Mouse (Mus musculus) splenic B cell, adult 2 months (primary cell): Measurements from ENCODE around the gene Lifr.

Experiments used
- DNase-seq: peaks from one replicate; pipeline ENCODE4 v3.0.0-alpha.2; 2011; ENCODE audit warnings: low read depth, low spot score
- H3K27me3 ChIP-seq: 2 replicates; pipeline ENCODE4 v1.6.1; 2012; ENCODE audit warnings: mild to moderate bottlenecking, low read length, moderate library complexity, mixed read lengths; ENCODE audit not compliant: control insufficient read depth, poor library complexity, insufficient read depth, severe bottlenecking
- H3K36me3 ChIP-seq: 2 replicates; pipeline ENCODE4 v1.6.1; 2012; ENCODE audit warnings: mild to moderate bottlenecking, low read length, moderate library complexity, mixed read lengths; ENCODE audit not compliant: control insufficient read depth, poor library complexity, insufficient read depth, severe bottlenecking

The Lifr gene

GRCm38 (mm10) chr15:7090211-7090765 lies at the start of gene Lifr:
Gene Lifr (plus strand): TSS chr15:7090614.
- DNase-seq = no peak

DNA sequence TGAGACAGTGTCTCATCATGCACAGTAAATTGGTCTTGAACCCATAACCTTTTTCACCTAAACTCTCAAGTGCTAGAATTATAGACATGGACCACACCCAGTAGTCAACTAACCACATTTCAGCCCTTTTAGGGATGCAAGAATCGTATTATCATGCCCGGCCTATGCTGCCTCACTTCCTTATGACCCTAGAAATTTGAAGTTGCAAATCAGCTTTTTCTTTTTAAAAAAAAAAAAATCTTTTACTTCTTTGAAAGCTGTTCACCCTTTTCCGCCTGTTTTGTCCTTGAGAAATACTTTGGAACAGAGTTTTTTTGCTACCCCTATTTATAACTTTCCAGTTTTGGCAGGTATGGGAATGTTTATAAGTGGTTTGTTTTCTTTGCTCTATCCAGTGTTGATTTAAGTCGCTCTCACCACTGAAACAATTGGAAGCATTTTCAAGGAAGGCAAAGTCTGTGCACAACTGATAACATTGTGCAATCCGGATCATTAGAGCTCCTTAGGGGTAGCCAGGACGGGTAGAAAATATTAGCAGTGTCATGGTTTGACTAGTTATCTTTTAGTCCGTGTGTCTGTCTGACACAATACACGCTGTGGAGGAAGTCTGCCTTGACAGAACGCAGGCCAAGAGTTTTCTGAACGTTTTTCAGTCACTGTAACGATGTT lies 46.2 kb upstream of the Lifr start:
- no peaks in the 10 kb centered on the region for H3K27me3 ChIP-seq
- no peaks in the 10 kb centered on the region for H3K36me3 ChIP-seq
- DNase-seq = no peak

More at GRCm38 (mm10) chr15:7090211-7090765, at the start of gene Lifr:
- Histone ChIP-seq H3K27me3 (no peaks in the 10 kb centered on the region), H3K36me3 (no peaks in the 10 kb centered on the region)

DNA sequence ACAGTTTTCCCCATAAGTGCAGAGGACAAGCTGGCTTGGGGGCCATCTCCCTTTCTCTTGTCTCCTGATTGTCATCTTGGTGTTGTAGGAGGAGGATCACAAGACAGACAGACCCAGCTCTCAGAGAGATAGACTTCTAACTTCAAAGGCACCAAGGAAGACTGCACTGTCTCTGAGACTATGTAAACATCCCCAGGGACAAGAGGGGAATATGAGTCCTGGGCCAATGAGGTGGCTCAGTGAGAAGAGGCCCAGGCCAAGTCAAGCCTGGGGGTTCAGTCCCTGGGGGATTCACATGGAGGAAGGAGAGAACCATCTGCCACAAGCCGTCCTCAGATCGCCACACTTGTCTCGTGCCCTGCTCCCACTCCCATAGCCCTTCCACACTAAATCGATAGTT lies 45.4 kb upstream of the Lifr start:
- H3K36me3 ChIP-seq = no peaks in the 10 kb centered on the region
- no peaks in the 10 kb centered on the region for H3K27me3 ChIP-seq
- no peak for DNase-seq

GRCm38 (mm10) chr15:7047931-7048330 lies 42.5 kb upstream of the Lifr start:
- H3K27me3 ChIP-seq = no peaks in the 10 kb centered on the region
- DNase-seq = no peak
- no peaks in the 10 kb centered on the region for H3K36me3 ChIP-seq

DNA sequence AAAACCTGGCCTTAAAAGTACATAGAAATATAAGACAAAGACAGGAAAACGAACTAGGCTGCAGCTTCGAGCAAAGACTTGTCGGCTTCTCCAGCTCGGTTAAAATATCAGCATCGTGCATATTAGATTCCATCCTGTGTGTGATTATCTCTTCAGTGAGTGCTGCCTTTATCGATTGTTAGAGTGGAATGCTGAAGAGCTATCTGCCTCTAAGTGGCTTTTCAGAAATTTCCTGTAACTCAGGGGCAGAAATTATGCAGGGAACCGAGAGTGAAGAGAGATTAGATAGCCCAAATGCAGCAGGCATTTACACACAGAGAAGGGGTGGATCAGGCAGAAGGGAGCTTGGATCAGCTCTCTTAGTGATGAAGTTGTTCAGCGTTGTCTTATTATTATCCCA lies 41.5 kb upstream of the Lifr start:
- H3K27me3 ChIP-seq = no peaks in the 10 kb centered on the region
- DNase-seq = no peak

DNA sequence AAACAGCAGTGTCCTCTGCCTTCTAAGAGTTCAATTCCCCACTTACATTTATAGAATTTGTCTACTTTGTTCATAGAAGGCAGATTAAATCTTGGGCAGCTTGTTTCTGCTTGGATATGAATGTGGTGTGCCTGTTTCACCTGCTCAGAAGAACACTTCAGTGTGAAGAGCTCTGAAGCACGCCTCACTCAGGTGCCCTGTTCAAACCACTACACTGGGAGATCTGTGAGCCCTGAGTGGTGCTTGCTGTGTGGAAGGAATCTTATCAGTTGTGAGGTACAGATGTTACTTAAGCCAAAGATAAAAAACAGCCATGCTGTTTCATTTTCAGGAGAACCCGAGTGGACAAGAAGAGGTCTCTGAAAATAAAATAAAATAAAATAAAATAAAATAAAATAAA lies 38.7 kb upstream of the Lifr start:
- no peaks in the 10 kb centered on the region for H3K27me3 ChIP-seq
- DNase-seq = no peak
- H3K36me3 ChIP-seq = no peaks in the 10 kb centered on the region

More for the DNA sequence above, 41.5 kb upstream of the Lifr start:
- H3K36me3 ChIP-seq = no peaks in the 10 kb centered on the region

GRCm38 (mm10) chr15:7052117-7052516 lies 38.3 kb upstream of the Lifr start:
- H3K27me3 ChIP-seq = no peaks in the 10 kb centered on the region
- H3K36me3 ChIP-seq = no peaks in the 10 kb centered on the region
- DNase-seq = no peak

DNA sequence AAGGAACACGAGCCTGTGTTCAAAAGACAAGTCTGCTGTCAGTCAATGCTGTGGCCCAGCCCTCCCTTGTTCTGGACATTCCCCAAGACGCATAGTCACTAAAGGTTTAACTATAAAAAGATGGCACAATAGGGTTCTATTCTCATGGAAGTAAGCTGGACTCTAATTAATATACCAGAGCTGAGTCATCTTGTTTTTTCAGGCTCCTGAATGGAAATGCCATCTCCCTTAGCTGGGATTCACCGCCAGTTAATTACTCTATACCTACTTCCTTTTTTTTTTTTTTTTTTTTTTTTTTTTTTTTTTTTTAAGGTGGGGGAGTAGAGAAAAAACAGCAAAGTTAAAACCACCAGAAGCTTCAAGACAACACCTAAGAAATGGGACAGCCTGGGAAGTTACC lies 33.6 kb upstream of the Lifr start:
- H3K27me3 ChIP-seq = no peaks in the 10 kb centered on the region
- no peak for DNase-seq
- H3K36me3 ChIP-seq = no peaks in the 10 kb centered on the region

GRCm38 (mm10) chr15:7060522-7060921 lies 29.9 kb upstream of the Lifr start:
- no peaks in the 10 kb centered on the region for H3K27me3 ChIP-seq
- no peak for DNase-seq
- H3K36me3 ChIP-seq = no peaks in the 10 kb centered on the region

DNA sequence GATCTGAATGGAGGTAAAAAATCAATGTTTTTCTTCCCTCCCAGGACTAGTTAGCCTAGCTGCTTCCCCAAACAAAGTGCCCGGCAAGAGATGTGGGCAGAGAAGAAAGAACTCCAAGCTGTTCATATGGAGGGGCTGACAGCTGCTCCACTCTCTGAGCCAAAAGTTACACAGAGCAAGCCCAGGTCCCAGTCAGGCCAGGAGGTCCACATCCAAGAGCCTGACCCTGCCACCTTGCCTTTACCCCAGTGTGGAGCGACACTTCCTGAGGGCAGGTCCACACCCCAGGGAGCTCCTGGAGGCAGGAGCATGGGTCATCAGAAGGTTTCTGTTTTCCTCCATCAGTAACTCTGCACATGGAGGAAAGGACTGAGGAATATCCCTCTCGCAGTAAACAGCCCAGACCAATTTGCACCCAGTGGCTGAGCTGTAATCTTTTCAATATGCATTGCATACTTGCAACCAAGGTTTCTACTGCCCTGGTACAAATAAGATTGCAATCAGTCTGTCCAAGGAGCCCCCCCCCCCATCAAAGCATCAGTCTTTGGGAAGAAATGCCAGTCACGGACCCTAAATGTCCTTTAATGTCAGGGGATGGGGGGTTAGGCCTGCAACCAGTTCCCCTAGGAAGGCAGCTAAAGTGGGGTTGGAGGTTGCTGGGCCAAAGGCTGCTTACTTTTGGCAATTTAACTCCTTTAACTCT lies 28.3 kb upstream of the Lifr start:
- H3K36me3 ChIP-seq = no peaks in the 10 kb centered on the region
- no peaks in the 10 kb centered on the region for H3K27me3 ChIP-seq
- no peak for DNase-seq

GRCm38 (mm10) chr15:7062698-7063009 lies 27.8 kb upstream of the Lifr start:
- DNase-seq = no peak
- no peaks in the 10 kb centered on the region for H3K27me3 ChIP-seq
- no peaks in the 10 kb centered on the region for H3K36me3 ChIP-seq

GRCm38 (mm10) chr15:7063521-7064240 lies 26.7 kb upstream of the Lifr start:
- Histone ChIP-seq H3K27me3 (no peaks in the 10 kb centered on the region), H3K36me3 (no peaks in the 10 kb centered on the region)
- no peak for DNase-seq

GRCm38 (mm10) chr15:7064992-7065523 lies 25.4 kb upstream of the Lifr start:
- Histone ChIP-seq H3K27me3 (no peaks in the 10 kb centered on the region), H3K36me3 (no peaks in the 10 kb centered on the region)
- DNase-seq = no peak

DNA sequence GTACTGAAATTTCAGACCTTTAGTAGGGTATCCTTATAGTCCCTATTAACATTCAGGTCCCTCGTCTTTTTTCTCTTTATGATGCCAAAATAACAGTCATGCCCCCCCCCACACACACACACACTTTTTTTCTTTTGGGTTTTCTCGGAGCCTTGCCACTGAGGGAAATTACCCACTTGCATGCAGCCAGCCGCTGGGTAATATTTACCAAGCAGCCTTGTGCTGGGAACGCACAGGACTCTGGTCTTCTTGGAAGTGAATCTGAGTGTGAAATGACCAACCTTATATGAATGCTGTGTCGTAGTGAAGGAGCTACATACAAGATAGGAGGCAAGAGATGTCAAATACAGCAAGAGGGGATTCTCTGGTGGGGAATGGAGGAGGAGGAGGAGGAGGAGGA lies 24.8 kb upstream of the Lifr start:
- Histone ChIP-seq H3K27me3 (no peaks in the 10 kb centered on the region), H3K36me3 (no peaks in the 10 kb centered on the region)
- no peak for DNase-seq

DNA sequence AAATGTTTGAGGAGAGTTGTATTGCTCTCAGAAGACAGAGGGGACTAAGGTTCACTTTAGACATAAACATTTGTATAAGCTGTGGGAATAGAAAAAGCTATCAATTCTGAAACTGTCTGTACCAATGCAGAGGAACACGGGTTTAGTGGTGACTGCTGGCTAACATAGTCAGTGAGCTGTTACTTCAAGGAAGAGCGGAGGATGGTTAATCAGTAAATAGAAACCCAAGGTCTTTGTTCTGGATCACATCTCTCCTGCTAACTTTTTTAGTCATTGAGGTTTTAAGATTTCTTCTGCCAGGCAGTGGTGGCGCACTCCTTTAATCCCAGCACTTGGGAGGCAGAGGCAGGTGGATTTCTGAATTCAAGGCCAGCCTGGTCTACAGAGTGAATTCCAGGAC lies 23.7 kb upstream of the Lifr start:
- DNase-seq = no peak

More for the DNA sequence above, 23.7 kb upstream of the Lifr start:
- H3K27me3 ChIP-seq = no peaks in the 10 kb centered on the region
- no peaks in the 10 kb centered on the region for H3K36me3 ChIP-seq
